Mouse (Mus musculus) retina, embryonic 14.5 days (tissue): ENCODE data around the gene Tmem11.
"Not testable (repeated sequence)": the region's sequence is repeated elsewhere in the genome, so short reads cannot be mapped to it uniquely, and the experiment has no call there.

Experiments
- DNase-seq: peaks from one replicate; pipeline ENCODE4 v3.0.0-alpha.2; 2015; ENCODE audit warnings: low spot score

The Tmem11 gene

GRCm38 (mm10) chr11:60878675-60879294 is at the start of gene Tmem11:
Tmem11 (minus strand) TSS chr11:60879272.
- peak; percentile 96 for DNase-seq

- peak; percentile 97 for DNase-seq
These were observed 48.2 kb upstream of the Tmem11 start for GRCm38 (mm10) chr11:60927264-60927663.

GRCm38 (mm10) chr11:60924981-60925380 is 45.9 kb upstream of the Tmem11 start:
- no peak for DNase-seq

DNA sequence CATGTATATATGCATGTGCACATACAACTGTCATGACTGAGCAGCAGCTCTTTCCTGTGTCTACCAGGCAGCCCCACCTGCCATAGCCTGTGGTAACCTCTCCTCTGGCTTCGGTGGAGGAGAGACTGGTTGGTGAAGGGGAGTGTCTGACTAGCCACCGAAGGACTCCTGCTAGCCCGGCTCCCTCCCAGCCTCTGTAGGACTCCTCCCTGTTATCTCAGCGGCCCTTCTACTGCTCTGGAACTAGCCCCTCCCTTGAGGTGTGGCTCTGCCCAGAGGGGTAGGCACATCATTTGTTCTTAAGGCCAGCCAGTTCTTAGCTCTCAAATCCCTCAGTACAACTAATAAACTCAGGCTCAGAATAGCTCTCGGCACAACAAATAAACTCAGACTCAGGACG is 45.4 kb upstream of the Tmem11 start:
- no peak for DNase-seq

GRCm38 (mm10) chr11:60922964-60923363 is 43.9 kb upstream of the Tmem11 start:
- DNase-seq = no peak

DNA sequence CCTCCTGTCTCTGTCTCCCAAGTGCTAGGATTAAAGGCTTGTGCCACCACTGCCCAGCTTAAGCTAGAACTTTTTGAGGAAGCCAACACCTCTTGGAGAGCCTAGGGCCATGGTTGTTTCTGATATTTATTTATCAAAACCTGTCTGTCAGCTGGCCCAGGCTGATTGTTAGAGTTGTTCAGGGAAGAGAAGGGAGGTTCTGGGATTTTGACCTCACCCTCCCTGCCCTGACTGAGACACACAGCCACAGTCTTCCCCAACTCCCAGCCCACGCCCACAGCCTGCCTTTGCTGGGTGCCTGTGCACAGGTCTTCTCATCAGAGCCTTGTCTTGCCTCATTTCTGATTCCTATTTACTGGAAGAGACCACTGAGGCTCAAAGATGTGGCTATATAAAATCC is 43.1 kb upstream of the Tmem11 start:
- no peak for DNase-seq

DNA sequence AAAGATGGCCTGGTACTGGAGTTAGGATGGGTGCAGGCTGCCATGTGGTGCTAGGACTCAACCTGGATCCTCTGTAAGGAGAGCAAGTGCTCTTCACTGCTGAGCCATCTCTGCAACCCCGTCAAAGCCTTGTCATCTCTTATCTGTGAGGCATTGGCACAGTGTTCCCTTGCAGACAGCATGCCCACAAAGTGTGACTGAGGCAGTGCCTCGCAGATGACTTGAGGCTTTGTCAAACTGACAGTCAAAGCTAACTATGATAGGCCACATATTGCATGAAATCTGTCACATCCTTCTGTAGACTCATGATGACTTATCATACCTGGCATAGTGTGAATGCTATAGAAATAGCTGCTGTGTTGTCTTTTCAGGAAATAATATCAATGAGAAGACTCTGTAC is 40.9 kb upstream of the Tmem11 start:
- no peak for DNase-seq

GRCm38 (mm10) chr11:60915201-60915600 is 36.1 kb upstream of the Tmem11 start:
- no peak for DNase-seq

GRCm38 (mm10) chr11:60914491-60914890 is 35.4 kb upstream of the Tmem11 start, which contains the start of gene Natd1:
Natd1 (minus strand) TSS chr11:60914750.
- no peak for DNase-seq

DNA sequence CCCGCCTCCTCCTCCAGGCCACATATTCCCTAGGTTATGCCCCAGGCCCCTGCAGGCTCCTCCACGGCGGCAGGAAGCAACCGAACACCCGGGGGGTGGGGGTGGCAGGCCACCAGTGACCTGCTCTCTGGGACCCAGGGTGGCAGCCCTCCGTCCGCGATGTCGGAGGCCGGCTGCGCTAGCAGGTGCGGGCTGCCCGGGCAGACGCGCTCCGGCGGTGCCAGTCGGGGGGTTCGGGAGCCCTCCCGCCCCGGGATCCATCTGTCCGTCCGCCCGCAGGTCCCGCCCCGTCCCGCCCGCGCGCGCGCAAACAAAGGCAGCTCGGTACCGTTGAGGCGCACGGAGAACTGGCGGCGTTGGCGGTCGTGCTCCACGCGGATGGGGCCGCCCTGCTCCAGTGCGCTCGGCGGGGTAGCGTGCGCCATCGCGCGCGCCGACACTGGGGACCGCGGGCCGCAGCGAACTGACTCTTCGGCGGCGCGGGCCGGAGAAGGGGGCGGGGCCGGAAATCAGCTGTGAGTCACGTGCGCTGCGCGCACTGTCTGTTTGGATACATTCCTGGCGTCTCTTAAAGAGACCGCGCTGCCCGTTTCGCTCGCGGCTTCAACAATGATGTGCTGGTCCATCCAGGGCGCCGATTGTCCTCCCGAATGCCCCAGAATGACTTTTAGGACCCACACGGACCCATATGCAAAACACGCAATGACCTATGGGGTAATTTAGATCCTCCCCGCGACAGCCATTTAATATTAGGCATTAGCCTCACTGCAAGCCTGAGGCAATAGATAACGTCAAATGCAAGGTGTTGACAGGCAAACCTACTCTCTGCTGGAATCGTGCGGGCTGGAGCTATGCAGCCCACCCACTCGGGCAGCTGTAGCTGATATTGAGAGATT is 34.5 kb upstream of the Tmem11 start:
- DNase-seq = peak; percentile 94

GRCm38 (mm10) chr11:60912525-60912973 is 33.5 kb upstream of the Tmem11 start:
- no peak for DNase-seq

GRCm38 (mm10) chr11:60909626-60910025 is 30.6 kb upstream of the Tmem11 start:
- no peak for DNase-seq

DNA sequence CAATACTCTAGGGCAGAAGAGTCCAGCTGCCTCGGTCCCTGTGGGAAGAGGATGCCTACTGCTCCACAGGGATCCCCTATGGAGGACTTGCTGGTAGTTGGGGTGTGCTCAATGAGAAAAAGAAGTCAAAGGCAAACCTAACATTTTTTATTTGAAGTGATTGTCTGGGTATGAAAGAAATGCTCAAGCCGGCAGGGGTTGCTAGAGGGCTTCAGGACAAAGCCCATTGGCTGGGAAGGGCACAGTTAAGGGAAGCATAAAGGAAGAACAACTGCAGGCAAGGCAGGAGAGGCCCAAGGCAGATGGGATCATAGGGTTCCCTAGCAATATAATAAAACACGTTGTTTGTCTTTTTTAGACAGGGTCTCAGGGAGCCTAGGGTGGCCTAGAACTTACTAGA is 29.0 kb upstream of the Tmem11 start:
- no peak for DNase-seq

- no peak for DNase-seq
These were observed 27.4 kb upstream of the Tmem11 start for GRCm38 (mm10) chr11:60906449-60906848.

- no peak for DNase-seq
These were observed 26.5 kb upstream of the Tmem11 start for GRCm38 (mm10) chr11:60905407-60906120.

DNA sequence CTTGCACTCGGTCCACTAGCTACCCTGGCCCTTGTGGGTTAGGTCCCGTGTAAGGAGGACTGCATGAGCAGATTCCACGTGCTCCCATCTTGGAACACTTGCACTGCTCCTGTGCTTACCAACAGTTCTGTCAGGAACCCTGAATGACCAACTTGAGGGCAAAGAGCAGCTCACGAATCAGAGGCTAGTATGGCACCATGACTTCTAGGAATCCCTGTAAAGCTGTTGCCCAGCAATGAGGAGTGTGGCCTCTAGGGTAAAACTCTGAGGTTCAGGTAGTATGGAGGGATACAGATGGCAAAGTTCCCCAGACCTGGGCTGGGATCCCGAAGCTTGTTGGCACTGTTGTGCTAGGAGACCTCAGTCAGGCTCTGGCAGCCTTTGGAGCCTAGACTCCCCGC is 24.6 kb upstream of the Tmem11 start:
- no peak for DNase-seq

- no peak for DNase-seq
These were observed 23.4 kb upstream of the Tmem11 start for GRCm38 (mm10) chr11:60902486-60902885.

GRCm38 (mm10) chr11:60902001-60902400 is 22.9 kb upstream of the Tmem11 start:
- DNase-seq = no peak

DNA sequence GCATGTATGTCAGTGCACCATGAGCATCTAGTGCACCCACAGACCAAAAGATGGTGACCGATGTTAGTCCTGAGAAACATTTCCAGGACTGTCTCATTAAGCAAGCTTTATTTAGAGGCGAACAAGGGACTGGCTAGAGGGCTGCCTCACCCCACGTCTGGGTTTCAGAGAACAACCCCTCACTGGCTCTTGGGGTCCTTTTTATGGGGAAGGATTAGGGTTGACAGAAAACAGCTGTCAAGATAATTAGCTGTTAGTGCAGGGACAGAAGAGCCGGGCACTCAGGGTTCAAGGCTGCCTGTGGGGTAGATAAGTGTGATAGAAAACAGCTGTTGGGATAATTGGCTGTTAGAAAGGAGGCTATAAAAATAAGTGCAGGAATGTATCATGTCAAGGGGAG is 16.8 kb upstream of the Tmem11 start:
- DNase-seq = peak; percentile 22

- DNase-seq = no peak
These were observed 11.7 kb upstream of the Tmem11 start for GRCm38 (mm10) chr11:60890744-60891143.

- no peak for DNase-seq
These were observed 11.2 kb upstream of the Tmem11 start for GRCm38 (mm10) chr11:60890286-60890685.

DNA sequence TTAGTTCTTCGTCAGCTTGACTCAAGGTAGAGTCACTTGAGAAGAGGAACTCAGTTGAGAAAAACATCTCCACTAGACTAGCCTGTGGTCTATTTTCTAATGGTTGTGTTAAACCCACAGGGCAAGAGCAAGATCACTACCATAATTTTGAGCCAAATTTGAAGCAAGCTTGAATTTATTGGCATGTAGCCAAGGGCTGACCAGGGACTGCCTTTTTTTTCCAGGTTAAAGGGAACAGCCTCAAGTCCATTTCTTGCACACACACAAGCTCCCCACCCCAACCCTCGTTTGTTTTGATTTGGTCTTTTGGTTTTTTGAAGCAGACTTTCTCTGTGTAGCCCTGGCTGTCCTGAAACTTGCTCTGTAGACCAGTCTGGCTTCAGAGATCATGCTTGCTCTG is 10.8 kb upstream of the Tmem11 start:
- no peak for DNase-seq

DNA sequence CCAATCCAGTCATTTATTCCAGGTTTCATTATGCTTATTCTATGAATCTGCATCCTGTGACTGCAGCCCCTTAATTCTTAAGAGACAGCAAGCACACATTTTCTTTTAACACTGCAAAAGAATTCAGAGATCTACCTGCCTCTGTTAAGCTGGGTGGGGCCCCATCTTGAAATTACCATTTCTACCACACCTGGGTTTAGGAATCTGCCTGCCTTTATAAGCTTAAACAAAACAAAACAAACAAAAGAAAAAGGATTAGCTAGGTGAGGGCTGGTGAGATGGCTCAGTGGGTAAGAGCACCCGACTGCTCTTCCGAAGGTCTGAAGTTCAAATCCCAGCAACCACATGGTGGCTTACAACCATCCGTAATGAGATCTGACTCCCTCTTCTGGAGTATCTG is 7.9 kb upstream of the Tmem11 start:
- DNase-seq = not testable (repeated sequence)
